Mouse (Mus musculus): Measurements from ENCODE around the gene Rfxank.

DNA sequence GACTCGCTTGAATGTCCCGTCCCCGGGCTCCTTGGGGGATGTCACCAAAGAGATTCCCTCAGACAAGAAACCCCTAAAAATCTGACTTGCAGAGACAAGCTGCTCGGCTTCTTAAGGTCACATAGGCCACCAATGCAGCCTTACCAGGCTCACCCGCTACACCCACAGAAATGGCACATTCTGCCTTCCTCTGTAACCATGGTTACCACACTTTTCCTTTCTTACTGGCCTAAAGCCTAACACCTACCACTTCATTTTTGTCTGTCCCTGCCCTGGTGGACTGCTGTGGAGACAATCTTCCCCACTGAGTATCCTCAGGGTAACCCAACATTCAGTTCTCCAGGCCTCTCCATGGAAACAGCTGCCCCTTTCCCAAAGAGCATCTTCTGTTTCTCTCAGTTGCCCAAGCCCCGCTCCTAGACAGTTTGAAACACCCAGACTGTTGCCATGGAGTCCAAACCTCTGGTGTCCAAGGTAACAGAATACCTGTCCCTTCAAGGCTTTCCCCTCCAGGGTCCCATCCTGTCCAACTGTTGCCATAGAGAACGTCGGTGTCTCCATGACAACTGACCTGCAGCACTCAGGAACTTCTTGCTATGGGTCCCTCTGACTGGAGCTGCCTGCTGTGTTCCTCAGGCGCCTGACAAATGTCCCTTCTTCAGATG is 49.5 kb downstream of the Rfxank start:
- TF ChIP-seq POLR2A (IDR thresholded peaks at IDR 0.05; ENCODE audit: low read depth, low read length) = no peak
- TF ChIP-seq CTCF (IDR thresholded peaks at IDR 0.05; ENCODE audit: extremely low read depth, insufficient read depth, insufficient read length, insufficient replicate concordance) = no peak

Measured in spleen, adult 2 months (tissue).